Mouse (Mus musculus) midbrain, embryonic 10.5 days (tissue): Measurements from ENCODE around the gene Krt26. TPM values are rescaled to one million over a fixed set of nuclear protein-coding genes. Genes with fewer than 3 reads are reported as not detected.

Experiments used
- DNase-seq: peaks from one replicate; pipeline ENCODE4 v3.0.0-alpha.2; 2017; ENCODE audit warnings: low spot score
- H3K27ac ChIP-seq: fragments of 300-500 bp; sonication (generic); replicated peaks from 2 replicates; pipeline ENCODE4 v1.5.1; 2016; ENCODE audit warnings: mild to moderate bottlenecking
- H3K27me3 ChIP-seq: fragments of 300-500 bp; sonication (generic); 2 replicates; pipeline ENCODE4 v1.6.1; 2016; ENCODE audit warnings: low read depth, mild to moderate bottlenecking; ENCODE audit not compliant: poor library complexity, severe bottlenecking
- H3K36me3 ChIP-seq: fragments of 300-500 bp; sonication (generic); 2 replicates; pipeline ENCODE4 v1.6.1; 2016; ENCODE audit warnings: mild to moderate bottlenecking, moderate library complexity
- H3K4me1 ChIP-seq: fragments of 300-500 bp; sonication (generic); 2 replicates; pipeline ENCODE4 v1.6.1; 2016
- H3K4me3 ChIP-seq: fragments of 300-500 bp; sonication (generic); 2 replicates; pipeline ENCODE4 v1.5.1; 2016; ENCODE audit warnings: mild to moderate bottlenecking, moderate library complexity
- H3K9me3 ChIP-seq: fragments of 300-500 bp; sonication (generic); replicated peaks from 2 replicates; pipeline ENCODE4 v1.6.1; 2016; ENCODE audit warnings: mild to moderate bottlenecking
- WGBS: fragments of 180-500 bp; shearing (Covaris S2); methylation state at CpG from one replicate; pipeline ENCODE4 v1.1.7; 2016; 5-methylcytosine and 5-hydroxymethylcytosine counted together
- polyA plus RNA-seq: library from polyadenylated mRNA; unstranded; fragments of >200 nt; fragmentation: Nextera tagmentation; extraction: Ambion mirVana; gene quantifications from 2 replicates; pipeline ENCODE4 v1.2.1, GENCODE M21; 2016

The Krt26 gene
- polyA plus RNA-seq: 0.21 and 0.60 TPM in 2 replicates

GRCm38 (mm10) chr11:99337866-99338265, at the start of gene Krt26:
Gene Krt26, minus strand, starts transcription at chr11:99337966.
- WGBS: 94% methylated on average over 11 of the region's 11 CpGs
- Histone ChIP-seq H3K36me3 (no peaks in the 10 kb centered on the region), H3K9me3 (no peaks in the 10 kb centered on the region), H3K27ac (no peak within 1 kb of the TSS), H3K4me1 (peaks cover 12% of the 10 kb centered on the region; the same call in 1 of the 2 replicates), H3K4me3 (no peak within 1 kb of the TSS), H3K27me3 (no peaks in the 10 kb centered on the region)
- no peak for DNase-seq

GRCm38 (mm10) chr11:99385813-99386721, 48.3 kb upstream of the Krt26 start:
- Histone ChIP-seq H3K27ac (peak overlapping the region; percentile 91), H3K27me3 (peaks cover 25% of the 10 kb centered on the region), H3K4me3 (peak overlapping the region; percentile 75), H3K9me3 (no peaks in the 10 kb centered on the region), H3K36me3 (peaks cover 4% of the 10 kb centered on the region; the same call in 1 of the 2 replicates), H3K4me1 (peaks cover 16% of the 10 kb centered on the region)
- DNase-seq: peak; percentile 91
- WGBS: 2% methylated on average over 71 of the region's 71 CpGs

- Histone ChIP-seq H3K27me3 (peaks cover 25% of the 10 kb centered on the region), H3K4me3 (no peak overlapping the region), H3K9me3 (no peaks in the 10 kb centered on the region), H3K36me3 (no peaks in the 10 kb centered on the region), H3K4me1 (no peaks in the 10 kb centered on the region), H3K27ac (no peak overlapping the region)
- peak; percentile 68 for DNase-seq
- 25% methylated on average over 5 of the region's 5 CpGs for WGBS
Measured at GRCm38 (mm10) chr11:99379568-99379967, 41.8 kb upstream of the Krt26 start.

GRCm38 (mm10) chr11:99374803-99375202, 37.0 kb upstream of the Krt26 start, which contains the start of gene Krt28:
Gene Krt28, minus strand, starts transcription at chr11:99374903.
- H3K36me3 ChIP-seq: no peaks in the 10 kb centered on the region
- H3K4me3 ChIP-seq: no peak within 1 kb of the TSS
- 85% methylated on average over 13 of the region's 13 CpGs for WGBS
- H3K9me3 ChIP-seq: no peaks in the 10 kb centered on the region
- H3K27me3 ChIP-seq: no peaks in the 10 kb centered on the region
- H3K4me1 ChIP-seq: no peaks in the 10 kb centered on the region
- H3K27ac ChIP-seq: no peak within 1 kb of the TSS
- no peak for DNase-seq

- Histone ChIP-seq H3K9me3 (no peaks in the 10 kb centered on the region), H3K27me3 (no peaks in the 10 kb centered on the region), H3K27ac (no peak overlapping the region), H3K36me3 (no peaks in the 10 kb centered on the region), H3K4me3 (no peak overlapping the region), H3K4me1 (no peaks in the 10 kb centered on the region)
- no peak for DNase-seq
- 87% methylated on average over 8 of the region's 8 CpGs for WGBS
Measured at GRCm38 (mm10) chr11:99369853-99370451, 32.2 kb upstream of the Krt26 start.

GRCm38 (mm10) chr11:99369229-99369628, 31.5 kb upstream of the Krt26 start:
- Histone ChIP-seq H3K36me3 (no peaks in the 10 kb centered on the region), H3K9me3 (no peaks in the 10 kb centered on the region), H3K27me3 (no peaks in the 10 kb centered on the region), H3K4me3 (no peak overlapping the region), H3K27ac (no peak overlapping the region), H3K4me1 (no peaks in the 10 kb centered on the region)
- peak; percentile 26 for DNase-seq
- WGBS: 25% methylated on average over 3 of the region's 3 CpGs

- no peaks in the 10 kb centered on the region for H3K36me3 ChIP-seq
- WGBS: 50% methylated on average over 10 of the region's 10 CpGs
- H3K4me1 ChIP-seq: no peaks in the 10 kb centered on the region
- H3K27me3 ChIP-seq: no peaks in the 10 kb centered on the region
- H3K9me3 ChIP-seq: no peaks in the 10 kb centered on the region
- no peak overlapping the region for H3K27ac ChIP-seq
- H3K4me3 ChIP-seq: no peak overlapping the region
- no peak for DNase-seq
Measured at GRCm38 (mm10) chr11:99366791-99367190, 29.0 kb upstream of the Krt26 start.

GRCm38 (mm10) chr11:99364412-99364811, 26.6 kb upstream of the Krt26 start:
- no peaks in the 10 kb centered on the region for H3K9me3 ChIP-seq
- WGBS: 26% methylated on average over 9 of the region's 9 CpGs
- H3K36me3 ChIP-seq: no peaks in the 10 kb centered on the region
- no peak overlapping the region for H3K27ac ChIP-seq
- no peak overlapping the region for H3K4me3 ChIP-seq
- H3K4me1 ChIP-seq: no peaks in the 10 kb centered on the region
- peak; percentile 23 for DNase-seq
- no peaks in the 10 kb centered on the region for H3K27me3 ChIP-seq

- 89% methylated on average over 8 of the region's 8 CpGs for WGBS
- no peak overlapping the region for H3K27ac ChIP-seq
- no peaks in the 10 kb centered on the region for H3K36me3 ChIP-seq
- H3K4me1 ChIP-seq: no peaks in the 10 kb centered on the region
- H3K27me3 ChIP-seq: no peaks in the 10 kb centered on the region
- H3K4me3 ChIP-seq: no peak overlapping the region
- no peak for DNase-seq
- H3K9me3 ChIP-seq: no peaks in the 10 kb centered on the region
Measured at GRCm38 (mm10) chr11:99361423-99361822, 23.7 kb upstream of the Krt26 start.

- 78% methylated on average over 12 of the region's 12 CpGs for WGBS
- no peak within 1 kb of the TSS for H3K4me3 ChIP-seq
- H3K4me1 ChIP-seq: no peaks in the 10 kb centered on the region
- H3K27ac ChIP-seq: no peak within 1 kb of the TSS
- H3K27me3 ChIP-seq: no peaks in the 10 kb centered on the region
- H3K9me3 ChIP-seq: no peaks in the 10 kb centered on the region
- no peak for DNase-seq
- H3K36me3 ChIP-seq: no peaks in the 10 kb centered on the region
Measured at GRCm38 (mm10) chr11:99351004-99351403, 13.2 kb upstream of the Krt26 start, which contains the start of gene Krt27. Gene Krt27, minus strand, starts transcription at chr11:99351104.

- Histone ChIP-seq H3K4me1 (peaks cover 9% of the 10 kb centered on the region; the same call in 1 of the 2 replicates), H3K27me3 (no peaks in the 10 kb centered on the region), H3K27ac (0 out of 2 replicates have a peak overlapping the region, but pooled peaks have one; percentile 33), H3K9me3 (no peaks in the 10 kb centered on the region), H3K36me3 (no peaks in the 10 kb centered on the region), H3K4me3 (no peak overlapping the region)
- WGBS: 46% methylated on average over 11 of the region's 11 CpGs
- peak; percentile 37 for DNase-seq
Measured at GRCm38 (mm10) chr11:99339299-99339847, 1.6 kb upstream of the Krt26 start.

GRCm38 (mm10) chr11:99333426-99333825, 4.3 kb downstream of the Krt26 start:
- 74% methylated on average over 13 of the region's 13 CpGs for WGBS
- DNase-seq: no peak
- Histone ChIP-seq H3K4me3 (no peak overlapping the region), H3K9me3 (no peaks in the 10 kb centered on the region), H3K27ac (no peak overlapping the region), H3K4me1 (0 out of 2 replicates have a peak, but pooled peaks cover 4% of the 10 kb centered on the region), H3K27me3 (no peaks in the 10 kb centered on the region), H3K36me3 (no peaks in the 10 kb centered on the region)
